Mouse (Mus musculus): ENCODE data around the gene Etd.
"Not testable (repeated sequence)": the region's sequence is repeated elsewhere in the genome, so short reads cannot be mapped to it uniquely, and the experiment has no call there.

Gene Etd

DNA sequence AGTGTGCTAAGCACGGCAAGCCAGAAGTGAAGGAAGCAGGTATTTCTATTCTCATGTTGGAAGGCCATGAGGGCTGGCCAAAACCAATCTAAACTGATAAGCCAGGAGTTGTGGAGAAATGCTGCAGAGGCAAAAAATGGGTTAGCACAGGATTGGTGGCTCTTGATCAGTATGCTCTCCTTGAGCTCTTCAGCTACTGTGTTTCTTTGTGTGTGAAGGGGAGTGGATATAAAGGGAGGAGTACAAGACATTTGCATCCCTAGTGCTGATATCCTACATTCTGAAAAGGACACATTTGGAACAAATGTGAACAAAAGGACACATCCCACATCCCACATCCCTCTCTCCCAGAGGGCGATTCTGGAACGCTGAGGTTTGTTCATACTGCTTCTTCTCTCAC lies at the start of gene Etd:
TSS of gene Etd (plus strand) at position 301 of the 400 bp plus-strand sequence.
- no peak for DNase-seq

DNA sequence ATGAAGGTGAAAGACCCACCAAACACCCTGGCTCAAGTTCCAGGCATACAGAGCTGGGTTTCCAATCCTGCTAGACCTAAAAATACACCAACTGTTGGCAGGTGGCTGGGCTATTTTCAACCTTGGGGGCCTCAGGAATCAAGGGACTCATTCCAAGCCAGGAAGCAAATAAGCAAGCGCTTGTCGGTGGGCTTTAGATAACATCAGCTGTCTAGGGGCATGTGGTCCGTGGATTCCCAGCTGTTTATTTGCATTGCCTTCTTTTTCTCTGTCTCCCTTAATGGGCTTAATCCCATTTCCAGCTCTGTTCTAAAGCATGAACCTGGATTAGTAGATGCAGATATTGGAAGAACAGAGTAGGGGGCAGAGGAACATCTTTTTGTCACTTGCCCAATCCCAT lies 48.4 kb upstream of the Etd start:
- no peak for DNase-seq

DNA sequence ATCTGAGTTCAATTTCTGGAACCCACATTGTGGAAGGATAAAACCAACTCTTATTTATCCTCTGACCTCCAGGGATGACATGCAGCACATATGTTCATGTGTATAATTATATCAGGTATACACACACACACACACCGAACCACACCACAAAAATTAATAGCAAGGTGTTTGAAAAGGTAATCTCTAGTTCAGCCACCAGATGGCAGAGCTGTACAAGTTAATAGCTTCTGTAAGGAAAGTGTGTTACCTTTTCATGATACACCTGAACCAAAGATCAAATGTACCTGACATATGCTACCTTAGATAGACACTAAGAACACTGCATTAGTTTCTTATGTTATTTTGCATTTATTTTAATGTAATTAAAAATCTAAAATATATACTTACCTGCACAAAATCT lies 1.8 kb upstream of the Etd start:
- DNase-seq = peak; percentile 2

DNA sequence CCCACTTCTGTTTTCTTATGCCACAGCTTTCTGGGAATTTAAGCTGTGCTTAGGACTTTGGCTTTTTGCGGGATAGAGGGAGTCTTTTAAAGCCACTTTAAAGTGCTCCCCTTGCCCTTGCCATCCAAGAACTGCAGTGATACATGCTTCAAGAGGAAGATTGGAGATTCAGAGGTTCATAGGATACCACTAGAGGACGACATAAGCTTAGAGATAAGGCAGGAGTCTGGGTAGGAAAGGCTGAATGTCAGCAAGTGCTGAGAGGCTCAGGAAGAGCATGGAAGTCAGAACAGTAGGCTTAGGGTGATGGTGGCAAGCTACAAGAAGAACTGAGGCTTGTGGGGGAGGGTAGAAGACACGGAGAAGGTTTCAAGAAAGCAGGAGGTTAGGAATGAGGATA lies 24.9 kb downstream of the Etd start:
- DNase-seq = no peak

DNA sequence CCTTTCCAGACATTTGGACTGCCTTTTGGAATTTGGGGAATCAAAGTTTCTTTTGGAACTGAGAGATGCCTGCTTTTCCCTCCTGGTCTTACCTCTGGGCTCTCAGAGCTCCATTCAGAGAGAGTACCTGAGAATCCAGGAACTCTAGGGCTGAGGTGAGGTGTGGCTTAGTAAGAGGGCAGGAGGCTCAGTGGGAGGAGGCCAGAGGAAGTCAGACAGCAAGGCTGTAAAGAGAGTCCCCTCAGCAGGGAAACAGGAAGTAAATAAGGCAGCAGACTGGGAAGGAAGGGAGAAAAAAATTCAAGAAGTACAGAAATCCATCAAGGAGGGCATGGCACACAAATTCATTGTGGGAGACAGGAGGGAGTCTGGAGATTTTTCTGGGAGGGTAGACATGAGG lies 29.5 kb downstream of the Etd start:
- DNase-seq = not testable (repeated sequence)
